Mouse (Mus musculus): ENCODE measurements at regions not wholly inside any gene's neighbourhood (a gene's known extent, or its start where the extent isn't known, plus 50 kb on each side); places are given as distances from the start of the nearest gene placed in this dataset.

GRCm38 (mm10) chr17:80827896-80828295 is 99.6 kb upstream of the Map4k3 start:
- TF ChIP-seq POLR2A (IDR thresholded peaks at IDR 0.05; ENCODE audit: low read depth, low read length) = no peak
- no peak for TF ChIP-seq CTCF (IDR thresholded peaks at IDR 0.05; ENCODE audit: extremely low read depth, insufficient read length, insufficient replicate concordance, low read depth, low read length)
- Histone ChIP-seq H3K27me3 (ENCODE audit: control insufficient read depth, insufficient read depth, low read length) (no peaks in the 10 kb centered on the region), H3K4me1 (ENCODE audit: control insufficient read depth, insufficient read depth, insufficient read length, low read length) (peaks cover 9% of the 10 kb centered on the region; the same call in 1 of the 2 replicates), H3K36me3 (ENCODE audit: control insufficient read depth, insufficient read depth, low read length) (no peaks in the 10 kb centered on the region), H3K27ac (ENCODE audit: insufficient read depth, low read depth, low read length) (no peak overlapping the region), H3K4me3 (ENCODE audit: low read depth, low read length) (no peak overlapping the region)
- 19% methylated on average over 2 of the region's 2 CpGs for WGBS

GRCm38 (mm10) chr17:80827361-80827760 is 99.1 kb upstream of the Map4k3 start:
- Histone ChIP-seq H3K27me3 (ENCODE audit: control insufficient read depth, insufficient read depth, low read length) (no peaks in the 10 kb centered on the region), H3K36me3 (ENCODE audit: control insufficient read depth, insufficient read depth, low read length) (no peaks in the 10 kb centered on the region), H3K27ac (ENCODE audit: insufficient read depth, low read depth, low read length) (no peak overlapping the region), H3K4me3 (ENCODE audit: low read depth, low read length) (no peak overlapping the region), H3K4me1 (ENCODE audit: control insufficient read depth, insufficient read depth, insufficient read length, low read length) (peaks cover 9% of the 10 kb centered on the region; the same call in 1 of the 2 replicates)
- WGBS = 89% methylated on average over 17 of the region's 17 CpGs
- TF ChIP-seq CTCF (IDR thresholded peaks at IDR 0.05; ENCODE audit: extremely low read depth, insufficient read length, insufficient replicate concordance, low read depth, low read length) = no peak
- no peak for TF ChIP-seq POLR2A (IDR thresholded peaks at IDR 0.05; ENCODE audit: low read depth, low read length)

- peaks cover 9% of the 10 kb centered on the region; the same call in 1 of the 2 replicates for H3K4me1 ChIP-seq (ENCODE audit: control insufficient read depth, insufficient read depth, insufficient read length, low read length)
- TF ChIP-seq CTCF (IDR thresholded peaks at IDR 0.05; ENCODE audit: extremely low read depth, insufficient read length, insufficient replicate concordance, low read depth, low read length) = no peak
- no peak for TF ChIP-seq POLR2A (IDR thresholded peaks at IDR 0.05; ENCODE audit: low read depth, low read length)
- no peaks in the 10 kb centered on the region for H3K36me3 ChIP-seq (ENCODE audit: control insufficient read depth, insufficient read depth, low read length)
- 15% methylated on average over 12 of the region's 12 CpGs for WGBS
- H3K4me3 ChIP-seq (ENCODE audit: low read depth, low read length) = no peak overlapping the region
- no peaks in the 10 kb centered on the region for H3K27me3 ChIP-seq (ENCODE audit: control insufficient read depth, insufficient read depth, low read length)
- H3K27ac ChIP-seq (ENCODE audit: insufficient read depth, low read depth, low read length) = 0 out of 2 replicates have a peak overlapping the region, but pooled peaks have one; percentile 21
These were observed 97.9 kb upstream of the Map4k3 start for GRCm38 (mm10) chr17:80825971-80826730.

- peak overlapping the region; percentile 21; the same call in 1 of the 2 replicates for H3K27ac ChIP-seq (ENCODE audit: insufficient read depth, low read depth, low read length)
- 8% methylated on average over 10 of the region's 10 CpGs for WGBS
- H3K36me3 ChIP-seq (ENCODE audit: control insufficient read depth, insufficient read depth, low read length) = no peaks in the 10 kb centered on the region
- no peak overlapping the region for H3K4me3 ChIP-seq (ENCODE audit: low read depth, low read length)
- no peaks in the 10 kb centered on the region for H3K27me3 ChIP-seq (ENCODE audit: control insufficient read depth, insufficient read depth, low read length)
- TF ChIP-seq POLR2A (IDR thresholded peaks at IDR 0.05; ENCODE audit: low read depth, low read length) = no peak
- no peak for TF ChIP-seq CTCF (IDR thresholded peaks at IDR 0.05; ENCODE audit: extremely low read depth, insufficient read length, insufficient replicate concordance, low read depth, low read length)
- peaks cover 9% of the 10 kb centered on the region; the same call in 1 of the 2 replicates for H3K4me1 ChIP-seq (ENCODE audit: control insufficient read depth, insufficient read depth, insufficient read length, low read length)
These were observed 97.2 kb upstream of the Map4k3 start for GRCm38 (mm10) chr17:80825518-80825901.

GRCm38 (mm10) chr17:80824826-80825517 is 96.7 kb upstream of the Map4k3 start:
- no peak for TF ChIP-seq CTCF (IDR thresholded peaks at IDR 0.05; ENCODE audit: extremely low read depth, insufficient read length, insufficient replicate concordance, low read depth, low read length)
- no peak for TF ChIP-seq POLR2A (IDR thresholded peaks at IDR 0.05; ENCODE audit: low read depth, low read length)
- Histone ChIP-seq H3K27ac (ENCODE audit: insufficient read depth, low read depth, low read length) (peak overlapping the region; percentile 21; the same call in 1 of the 2 replicates), H3K4me3 (ENCODE audit: low read depth, low read length) (no peak overlapping the region), H3K27me3 (ENCODE audit: control insufficient read depth, insufficient read depth, low read length) (no peaks in the 10 kb centered on the region), H3K4me1 (ENCODE audit: control insufficient read depth, insufficient read depth, insufficient read length, low read length) (peaks cover 9% of the 10 kb centered on the region; the same call in 1 of the 2 replicates), H3K36me3 (ENCODE audit: control insufficient read depth, insufficient read depth, low read length) (no peaks in the 10 kb centered on the region)
- WGBS = 59% methylated on average over 13 of the region's 13 CpGs

GRCm38 (mm10) chr17:80824261-80824660 is 96.0 kb upstream of the Map4k3 start:
- 85% methylated on average over 2 of the region's 2 CpGs for WGBS
- no peak overlapping the region for H3K27ac ChIP-seq (ENCODE audit: insufficient read depth, low read depth, low read length)

GRCm38 (mm10) chr17:80820888-80821287 is 92.6 kb upstream of the Map4k3 start:
- H3K27me3 ChIP-seq (ENCODE audit: control insufficient read depth, insufficient read depth, low read length) = no peaks in the 10 kb centered on the region
- TF ChIP-seq POLR2A (IDR thresholded peaks at IDR 0.05; ENCODE audit: low read depth, low read length) (no peak), CTCF (IDR thresholded peaks at IDR 0.05; ENCODE audit: extremely low read depth, insufficient read length, insufficient replicate concordance, low read depth, low read length) (no peak)
- H3K4me1 ChIP-seq (ENCODE audit: control insufficient read depth, insufficient read depth, insufficient read length, low read length) = peaks cover 3% of the 10 kb centered on the region; the same call in 1 of the 2 replicates
- WGBS = 71% methylated on average over 8 of the region's 8 CpGs
- no peak overlapping the region for H3K27ac ChIP-seq (ENCODE audit: insufficient read depth, low read depth, low read length)
- no peak overlapping the region for H3K4me3 ChIP-seq (ENCODE audit: low read depth, low read length)
- no peaks in the 10 kb centered on the region for H3K36me3 ChIP-seq (ENCODE audit: control insufficient read depth, insufficient read depth, low read length)

More at GRCm38 (mm10) chr17:80824261-80824660, 96.0 kb upstream of the Map4k3 start:
- Histone ChIP-seq H3K36me3 (ENCODE audit: control insufficient read depth, insufficient read depth, low read length) (no peaks in the 10 kb centered on the region), H3K4me1 (ENCODE audit: control insufficient read depth, insufficient read depth, insufficient read length, low read length) (peaks cover 9% of the 10 kb centered on the region; the same call in 1 of the 2 replicates), H3K27me3 (ENCODE audit: control insufficient read depth, insufficient read depth, low read length) (no peaks in the 10 kb centered on the region), H3K4me3 (ENCODE audit: low read depth, low read length) (no peak overlapping the region)
- TF ChIP-seq CTCF (IDR thresholded peaks at IDR 0.05; ENCODE audit: extremely low read depth, insufficient read length, insufficient replicate concordance, low read depth, low read length) (no peak), POLR2A (IDR thresholded peaks at IDR 0.05; ENCODE audit: low read depth, low read length) (no peak)

Measured in small intestine, adult 2 months (tissue).